Mouse (Mus musculus): ENCODE measurements at regions not wholly inside any gene's neighbourhood (a gene's known extent, or its start where the extent isn't known, plus 50 kb on each side); places are given as distances from the start of the nearest gene placed in this dataset.

DNA sequence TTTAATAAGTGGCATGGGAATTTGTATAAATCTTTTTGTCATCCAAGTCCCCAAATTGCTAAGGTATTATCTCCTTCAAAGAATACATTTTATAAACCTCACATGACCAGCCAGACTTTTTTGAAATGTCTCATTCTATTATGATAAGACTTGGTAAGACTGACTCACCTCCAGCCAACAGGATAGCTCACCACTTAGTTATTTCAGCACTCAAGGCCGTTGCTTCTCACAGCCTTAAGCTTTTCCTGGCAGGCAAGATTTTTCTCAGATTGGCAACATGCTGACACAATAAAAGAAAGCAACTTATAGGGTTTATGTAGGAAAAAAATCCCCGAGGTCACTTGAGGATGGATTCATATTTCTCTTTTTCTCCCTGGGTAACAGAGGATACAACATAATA, 935.9 kb upstream of the Acvr2a start:
- H3K4me1 ChIP-seq: no peaks in the 10 kb centered on the region
- H3K27me3 ChIP-seq (replicated peaks): no peaks in the 10 kb centered on the region
- no peak for ATAC-seq (ENCODE audit: low FRiP score)
- H3K9me3 ChIP-seq (replicated peaks): no peaks in the 10 kb centered on the region
- H3K4me3 ChIP-seq (replicated peaks): no peak overlapping the region
- H3K4me2 ChIP-seq: no peak overlapping the region
- H3K27ac ChIP-seq (replicated peaks): no peak overlapping the region
- 77% methylated on average over 2 of the region's 2 CpGs for WGBS
- H3K36me3 ChIP-seq: no peaks in the 10 kb centered on the region
- H3K9ac ChIP-seq (replicated peaks): no peak overlapping the region

DNA sequence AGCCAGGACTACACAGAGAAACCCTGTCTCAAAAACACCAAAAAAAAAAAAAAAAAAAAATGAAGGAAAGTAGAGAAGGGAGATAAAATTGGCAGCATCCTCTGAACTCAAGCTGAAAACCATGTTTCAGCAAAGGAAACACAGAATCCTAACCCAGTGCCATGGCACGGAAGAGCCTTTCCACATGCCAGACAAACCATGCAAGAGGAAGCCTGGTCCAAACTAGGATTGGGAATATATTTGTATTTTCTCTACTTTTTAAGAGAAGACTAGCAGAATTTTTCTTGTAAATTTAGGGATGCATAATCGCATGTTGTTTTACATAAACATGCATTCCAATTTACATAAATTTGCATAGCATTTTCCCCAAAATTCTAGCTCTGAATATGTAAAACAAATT, 934.8 kb upstream of the Acvr2a start:
- H3K4me2 ChIP-seq: no peak overlapping the region
- no peaks in the 10 kb centered on the region for H3K9me3 ChIP-seq (replicated peaks)
- H3K4me1 ChIP-seq: no peaks in the 10 kb centered on the region
- H3K27ac ChIP-seq (replicated peaks): no peak overlapping the region
- H3K36me3 ChIP-seq: no peaks in the 10 kb centered on the region
- no peak overlapping the region for H3K4me3 ChIP-seq (replicated peaks)
- WGBS: 81% methylated on average over 2 of the region's 2 CpGs
- ATAC-seq (ENCODE audit: low FRiP score): no peak
- no peaks in the 10 kb centered on the region for H3K27me3 ChIP-seq (replicated peaks)
- H3K9ac ChIP-seq (replicated peaks): no peak overlapping the region

DNA sequence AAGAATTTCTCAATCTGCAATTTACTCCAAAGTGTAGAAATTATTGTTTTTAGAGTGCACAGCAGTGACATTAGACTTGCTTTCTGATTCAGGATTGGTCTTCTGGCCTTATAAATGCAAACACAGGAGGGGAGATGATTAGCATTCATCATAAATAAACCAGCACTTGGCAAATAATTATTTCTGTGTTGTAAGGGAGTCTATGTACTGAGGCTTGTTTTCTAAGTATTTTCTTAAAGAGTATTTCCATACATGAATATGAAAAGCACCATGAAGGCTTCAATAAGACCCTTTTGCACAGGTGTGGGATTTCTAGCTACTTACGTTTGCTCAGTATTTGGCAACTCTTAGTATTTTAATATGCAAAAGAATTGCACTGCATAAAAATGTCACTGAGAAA, 934.1 kb upstream of the Acvr2a start:
- Histone ChIP-seq H3K36me3 (no peaks in the 10 kb centered on the region), H3K4me2 (no peak overlapping the region), H3K4me1 (no peaks in the 10 kb centered on the region), H3K27me3 (replicated peaks) (no peaks in the 10 kb centered on the region), H3K27ac (replicated peaks) (no peak overlapping the region), H3K4me3 (replicated peaks) (no peak overlapping the region), H3K9ac (replicated peaks) (no peak overlapping the region), H3K9me3 (replicated peaks) (no peaks in the 10 kb centered on the region)
- ATAC-seq (ENCODE audit: low FRiP score): no peak
- WGBS: 78% methylated on average over 1 of the region's 1 CpGs

DNA sequence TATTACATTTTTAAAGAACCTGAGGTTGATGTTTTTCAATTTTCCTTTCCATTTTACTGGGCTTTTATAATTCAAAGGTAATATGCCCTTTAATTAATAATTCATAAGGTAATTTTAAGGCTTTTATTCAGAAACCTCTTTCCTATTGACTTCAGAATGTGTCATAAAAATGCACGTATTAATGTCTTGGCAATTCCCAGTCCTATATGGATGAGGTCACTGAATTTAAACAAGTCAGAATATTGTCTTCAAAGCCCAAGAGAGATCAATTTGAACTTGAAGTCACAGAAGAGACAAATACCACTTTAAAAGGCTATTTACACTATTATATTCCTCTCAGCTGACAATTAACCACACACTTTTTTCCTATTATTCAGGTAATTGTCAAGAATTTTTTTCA, 925.7 kb upstream of the Acvr2a start:
- no peak overlapping the region for H3K9ac ChIP-seq (replicated peaks)
- no peaks in the 10 kb centered on the region for H3K36me3 ChIP-seq
- no peak overlapping the region for H3K4me2 ChIP-seq
- ATAC-seq (ENCODE audit: low FRiP score): no peak
- H3K27ac ChIP-seq (replicated peaks): no peak overlapping the region
- WGBS: 36% methylated on average over 1 of the region's 1 CpGs
- no peak overlapping the region for H3K4me3 ChIP-seq (replicated peaks)
- no peaks in the 10 kb centered on the region for H3K9me3 ChIP-seq (replicated peaks)
- no peaks in the 10 kb centered on the region for H3K4me1 ChIP-seq
- H3K27me3 ChIP-seq (replicated peaks): no peaks in the 10 kb centered on the region

DNA sequence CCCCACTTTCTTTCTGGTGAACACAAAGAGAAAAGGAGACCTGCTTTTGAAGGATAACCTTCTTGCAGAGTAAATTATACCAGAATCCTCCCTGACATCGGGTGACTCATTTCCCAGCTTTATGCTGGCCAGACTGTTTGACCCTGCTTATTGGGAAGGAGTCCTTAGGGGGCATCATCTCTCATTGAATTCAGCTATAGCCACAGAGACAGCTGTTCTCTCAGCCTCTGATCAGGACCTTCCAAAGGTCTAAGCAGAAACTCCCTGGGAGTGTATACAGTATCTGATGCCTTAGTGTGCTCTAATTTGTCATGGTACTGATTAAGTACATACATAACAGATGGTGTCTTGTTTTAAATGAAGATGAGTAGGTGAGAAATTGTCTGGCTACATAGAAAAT, 922.5 kb upstream of the Acvr2a start:
- WGBS: 23% methylated on average over 1 of the region's 1 CpGs
- no peak overlapping the region for H3K4me3 ChIP-seq (replicated peaks)
- no peak overlapping the region for H3K27ac ChIP-seq (replicated peaks)
- no peaks in the 10 kb centered on the region for H3K27me3 ChIP-seq (replicated peaks)
- no peak overlapping the region for H3K9ac ChIP-seq (replicated peaks)
- no peaks in the 10 kb centered on the region for H3K9me3 ChIP-seq (replicated peaks)
- no peak overlapping the region for H3K4me2 ChIP-seq
- no peak for ATAC-seq (ENCODE audit: low FRiP score)
- no peaks in the 10 kb centered on the region for H3K36me3 ChIP-seq
- H3K4me1 ChIP-seq: no peaks in the 10 kb centered on the region

DNA sequence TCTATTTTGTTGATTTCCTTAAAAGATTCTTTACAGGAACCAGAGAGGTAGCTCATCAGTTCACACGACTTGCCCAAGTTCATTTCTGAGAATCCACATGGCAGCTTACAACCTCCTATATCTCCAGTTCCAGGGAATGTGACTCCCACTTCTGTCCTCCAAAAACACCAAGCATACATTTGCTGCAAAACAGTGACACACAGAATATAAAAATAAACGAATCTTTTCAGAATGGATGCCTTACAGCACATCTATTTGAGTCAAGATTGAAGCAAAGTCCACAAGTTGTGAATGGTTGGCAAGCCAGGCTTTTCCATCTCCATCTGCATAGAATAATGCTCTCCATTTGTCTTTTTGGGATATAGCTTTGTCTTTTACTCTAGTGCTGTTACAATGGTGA, 921.0 kb upstream of the Acvr2a start:
- no peak overlapping the region for H3K9ac ChIP-seq (replicated peaks)
- no peak for ATAC-seq (ENCODE audit: low FRiP score)
- H3K27me3 ChIP-seq (replicated peaks): no peaks in the 10 kb centered on the region
- no peak overlapping the region for H3K4me2 ChIP-seq
- H3K27ac ChIP-seq (replicated peaks): no peak overlapping the region
- H3K36me3 ChIP-seq: no peaks in the 10 kb centered on the region
- no peaks in the 10 kb centered on the region for H3K4me1 ChIP-seq
- H3K4me3 ChIP-seq (replicated peaks): no peak overlapping the region
- H3K9me3 ChIP-seq (replicated peaks): no peaks in the 10 kb centered on the region
- WGBS: 87% methylated on average over 2 of the region's 2 CpGs

DNA sequence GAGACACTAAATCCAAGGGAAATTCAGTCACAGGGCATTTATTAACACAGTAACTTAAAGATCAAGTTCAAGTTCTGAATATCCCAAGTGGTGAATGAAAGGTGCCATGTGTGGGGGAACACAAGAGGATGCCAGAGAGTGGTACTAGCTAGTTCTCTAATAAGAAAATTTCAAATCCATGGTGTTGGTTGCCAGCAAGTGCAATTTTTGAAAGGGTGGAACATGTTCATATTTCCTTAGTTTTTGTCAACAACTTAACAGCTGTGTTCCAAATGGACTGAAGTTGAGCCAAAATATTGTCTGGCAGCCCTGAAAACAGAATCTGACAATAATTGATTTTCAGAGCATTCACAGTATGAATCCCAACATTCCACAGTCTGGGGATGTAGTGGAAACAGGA, 919.1 kb upstream of the Acvr2a start:
- Histone ChIP-seq H3K4me1 (no peaks in the 10 kb centered on the region), H3K9me3 (replicated peaks) (no peaks in the 10 kb centered on the region), H3K4me2 (no peak overlapping the region), H3K27me3 (replicated peaks) (no peaks in the 10 kb centered on the region), H3K9ac (replicated peaks) (no peak overlapping the region), H3K36me3 (no peaks in the 10 kb centered on the region), H3K4me3 (replicated peaks) (no peak overlapping the region), H3K27ac (replicated peaks) (no peak overlapping the region)
- ATAC-seq (ENCODE audit: low FRiP score): no peak

DNA sequence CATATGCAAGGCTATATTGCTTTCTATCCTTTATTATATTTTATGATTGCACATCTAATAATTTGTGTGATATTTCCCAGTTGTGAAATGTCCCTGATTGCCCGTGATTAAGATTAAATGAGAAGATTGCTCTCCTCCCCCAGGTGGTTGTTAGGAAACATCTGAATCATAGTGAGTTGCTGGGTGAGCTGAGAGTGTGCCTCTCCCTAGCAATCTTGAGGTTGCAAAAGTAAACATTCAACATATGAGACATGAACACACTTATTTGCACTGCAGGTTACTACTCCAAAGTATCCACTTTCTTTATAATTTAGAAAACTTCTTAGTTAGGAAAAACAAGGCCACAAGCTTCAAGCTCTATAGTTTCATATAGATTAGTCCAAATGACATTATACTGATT, 899.6 kb upstream of the Acvr2a start:
- Histone ChIP-seq H3K4me2 (no peak overlapping the region), H3K27me3 (replicated peaks) (no peaks in the 10 kb centered on the region), H3K27ac (replicated peaks) (no peak overlapping the region), H3K4me3 (replicated peaks) (no peak overlapping the region), H3K9me3 (replicated peaks) (no peaks in the 10 kb centered on the region), H3K4me1 (no peaks in the 10 kb centered on the region), H3K36me3 (no peaks in the 10 kb centered on the region), H3K9ac (replicated peaks) (no peak overlapping the region)
- 84% methylated on average over 1 of the region's 1 CpGs for WGBS
- ATAC-seq (ENCODE audit: low FRiP score): no peak

DNA sequence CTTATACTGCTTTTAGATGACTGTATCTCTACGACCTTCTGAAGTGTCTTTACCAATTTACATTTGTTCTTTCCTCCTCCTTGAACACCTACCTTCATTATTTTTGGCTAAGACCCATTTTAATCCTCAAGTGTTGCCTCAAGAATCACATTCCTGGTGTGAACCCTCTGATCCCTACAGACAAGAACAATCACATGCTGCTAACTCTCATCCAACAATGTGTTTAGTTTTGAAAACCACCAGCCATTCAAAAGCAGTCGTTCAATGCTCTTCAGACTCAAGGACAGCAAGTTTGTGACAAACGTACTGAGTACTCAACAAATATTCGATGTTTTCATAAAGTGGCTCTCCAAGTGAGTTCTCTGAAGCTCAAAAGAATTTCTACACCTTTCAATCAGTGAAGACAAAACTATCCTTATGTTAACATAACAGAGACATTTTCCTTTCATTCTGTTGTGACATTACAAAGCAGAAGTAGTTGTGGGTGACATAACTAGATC, 898.9 kb upstream of the Acvr2a start:
- ATAC-seq (ENCODE audit: low FRiP score): no peak
- no peaks in the 10 kb centered on the region for H3K4me1 ChIP-seq
- H3K27me3 ChIP-seq (replicated peaks): no peaks in the 10 kb centered on the region
- no peaks in the 10 kb centered on the region for H3K9me3 ChIP-seq (replicated peaks)
- no peak overlapping the region for H3K9ac ChIP-seq (replicated peaks)
- WGBS: 84% methylated on average over 4 of the region's 4 CpGs
- H3K36me3 ChIP-seq: no peaks in the 10 kb centered on the region
- H3K4me2 ChIP-seq: no peak overlapping the region
- no peak overlapping the region for H3K4me3 ChIP-seq (replicated peaks)
- no peak overlapping the region for H3K27ac ChIP-seq (replicated peaks)

DNA sequence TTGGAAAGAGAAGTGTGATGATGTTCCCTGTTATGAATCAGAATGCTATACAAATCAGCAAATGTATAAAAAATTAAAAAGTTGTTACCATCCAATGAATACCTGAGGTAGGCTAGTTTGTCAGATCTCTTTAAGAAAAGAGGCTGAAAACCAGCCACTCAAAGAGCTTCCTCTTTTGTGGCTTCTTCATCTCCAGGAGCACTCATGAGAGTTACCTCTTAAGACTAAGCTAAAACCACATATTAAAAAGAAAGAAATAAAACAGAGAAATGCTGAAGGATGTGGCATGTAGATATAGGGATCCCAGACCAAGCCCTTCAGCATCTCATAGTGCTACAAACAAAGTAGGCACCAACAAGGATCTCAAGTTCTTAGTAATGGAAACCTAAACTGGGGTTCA, 890.9 kb upstream of the Acvr2a start:
- ATAC-seq (ENCODE audit: low FRiP score): no peak
- Histone ChIP-seq H3K4me1 (no peaks in the 10 kb centered on the region), H3K4me2 (no peak overlapping the region), H3K27ac (replicated peaks) (no peak overlapping the region), H3K4me3 (replicated peaks) (no peak overlapping the region), H3K9ac (replicated peaks) (no peak overlapping the region), H3K36me3 (no peaks in the 10 kb centered on the region), H3K9me3 (replicated peaks) (no peaks in the 10 kb centered on the region), H3K27me3 (replicated peaks) (no peaks in the 10 kb centered on the region)

DNA sequence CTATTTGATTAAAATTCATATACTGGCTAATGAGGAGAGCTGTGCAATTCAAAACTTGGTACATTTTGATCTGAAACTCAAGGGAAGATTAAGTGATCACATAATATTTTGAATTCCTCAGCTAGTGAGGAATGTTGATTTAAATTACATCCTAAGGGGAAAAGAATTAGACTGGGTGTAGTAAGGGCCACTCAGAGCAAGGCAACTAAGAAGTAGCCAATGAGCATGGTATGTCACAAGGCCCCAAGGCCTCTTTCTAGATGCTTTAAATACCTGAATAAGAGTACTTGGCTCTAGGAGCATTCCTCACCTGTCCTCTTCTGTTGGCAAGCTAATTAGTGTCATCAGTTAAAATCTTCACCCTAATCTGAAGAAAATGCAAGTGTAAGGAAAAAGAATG, 887.3 kb upstream of the Acvr2a start:
- no peak for ATAC-seq (ENCODE audit: low FRiP score)
- H3K9ac ChIP-seq (replicated peaks): no peak overlapping the region
- H3K4me2 ChIP-seq: no peak overlapping the region

DNA sequence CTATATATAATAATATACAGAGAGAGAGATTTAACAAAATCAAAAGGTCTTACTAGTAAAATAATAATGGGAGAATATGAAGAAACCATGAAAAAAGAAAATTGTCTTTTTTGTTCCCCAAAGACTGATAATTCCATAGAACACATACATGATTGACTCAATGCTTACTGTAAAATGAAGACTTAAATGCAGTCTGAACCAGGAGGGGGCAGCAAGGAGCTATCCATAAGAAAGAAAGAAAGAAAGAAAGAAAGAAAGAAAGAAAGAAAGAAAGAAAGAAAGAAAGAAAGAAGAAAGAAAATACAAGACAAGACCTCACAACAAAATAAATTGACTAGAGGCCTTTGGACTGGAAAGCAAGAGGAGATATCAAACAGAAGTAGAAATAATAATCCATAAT, 868.8 kb upstream of the Acvr2a start:
- Histone ChIP-seq H3K9me3 (replicated peaks) (no peaks in the 10 kb centered on the region), H3K4me3 (replicated peaks) (no peak overlapping the region), H3K27me3 (replicated peaks) (no peaks in the 10 kb centered on the region), H3K27ac (replicated peaks) (no peak overlapping the region), H3K4me1 (no peaks in the 10 kb centered on the region), H3K36me3 (no peaks in the 10 kb centered on the region), H3K9ac (replicated peaks) (no peak overlapping the region), H3K4me2 (no peak overlapping the region)
- no peak for ATAC-seq (ENCODE audit: low FRiP score)

More for the DNA sequence above, 887.3 kb upstream of the Acvr2a start:
- H3K27me3 ChIP-seq (replicated peaks): no peaks in the 10 kb centered on the region
- no peaks in the 10 kb centered on the region for H3K36me3 ChIP-seq
- no peaks in the 10 kb centered on the region for H3K9me3 ChIP-seq (replicated peaks)
- H3K4me1 ChIP-seq: no peaks in the 10 kb centered on the region
- no peak overlapping the region for H3K4me3 ChIP-seq (replicated peaks)
- H3K27ac ChIP-seq (replicated peaks): no peak overlapping the region

DNA sequence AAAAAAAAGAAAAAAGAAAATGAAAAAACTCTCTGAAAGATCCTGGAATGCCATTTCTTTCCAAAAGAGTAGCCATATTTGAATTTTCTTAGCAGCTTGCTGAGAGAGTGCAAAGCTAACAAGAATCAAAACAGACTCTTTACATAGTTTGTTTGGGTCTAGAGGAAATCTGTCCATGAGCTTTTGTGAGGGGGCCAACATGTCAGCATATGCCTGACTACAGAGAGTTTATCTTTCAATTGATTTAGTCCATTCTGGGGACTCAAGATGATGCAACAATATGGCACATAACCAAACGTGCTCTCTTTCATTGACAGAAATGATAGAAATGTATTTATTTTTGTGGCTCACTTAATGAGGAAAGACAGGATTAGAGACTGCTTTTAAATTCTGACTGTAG, 822.8 kb upstream of the Acvr2a start:
- H3K27me3 ChIP-seq (replicated peaks): no peaks in the 10 kb centered on the region
- no peaks in the 10 kb centered on the region for H3K4me1 ChIP-seq
- 78% methylated on average over 1 of the region's 1 CpGs for WGBS
- H3K9ac ChIP-seq (replicated peaks): no peak overlapping the region
- H3K4me3 ChIP-seq (replicated peaks): no peak overlapping the region
- no peaks in the 10 kb centered on the region for H3K36me3 ChIP-seq
- no peak for ATAC-seq (ENCODE audit: low FRiP score)
- H3K27ac ChIP-seq (replicated peaks): no peak overlapping the region
- H3K9me3 ChIP-seq (replicated peaks): no peaks in the 10 kb centered on the region
- H3K4me2 ChIP-seq: no peak overlapping the region

Measured in neural tube, embryonic 15.5 days (tissue).